Mouse (Mus musculus) hindbrain, embryonic 11.5 days (tissue): ENCODE results near the gene Col23a1. TPM values are rescaled to one million over a fixed set of nuclear protein-coding genes. Genes with fewer than 3 reads are reported as not detected.

Experiments used
- polyA plus RNA-seq: library from polyadenylated mRNA; unstranded; fragments of >200 nt; fragmentation: Nextera tagmentation; extraction: Ambion mirVana; gene quantifications from 2 replicates; pipeline ENCODE4 v1.2.1, GENCODE M21; 2014

The Col23a1 gene
- polyA plus RNA-seq, 1 experiment from 2014 or later = 9.7 TPM

Other genes with a start within 250 kb of the Col23a1 start
- gene Olfr1375, start 241.8 kb upstream of the Col23a1 start, polyA plus RNA-seq = not detected in 2 replicates
- 9.1 and 10.5 TPM in 2 replicates for gene Zfp354a, start 230.7 kb upstream of the Col23a1 start, polyA plus RNA-seq
- gene Gm12569, start 69.4 kb upstream of the Col23a1 start, polyA plus RNA-seq = not detected in 2 replicates
- 141 and 148 TPM in 2 replicates for gene Clk4, start 28.2 kb upstream of the Col23a1 start, polyA plus RNA-seq
- gene BC049762, start 26.9 kb upstream of the Col23a1 start, polyA plus RNA-seq = 0.20 and 0.68 TPM in 2 replicates